In the genomic region with DNA sequence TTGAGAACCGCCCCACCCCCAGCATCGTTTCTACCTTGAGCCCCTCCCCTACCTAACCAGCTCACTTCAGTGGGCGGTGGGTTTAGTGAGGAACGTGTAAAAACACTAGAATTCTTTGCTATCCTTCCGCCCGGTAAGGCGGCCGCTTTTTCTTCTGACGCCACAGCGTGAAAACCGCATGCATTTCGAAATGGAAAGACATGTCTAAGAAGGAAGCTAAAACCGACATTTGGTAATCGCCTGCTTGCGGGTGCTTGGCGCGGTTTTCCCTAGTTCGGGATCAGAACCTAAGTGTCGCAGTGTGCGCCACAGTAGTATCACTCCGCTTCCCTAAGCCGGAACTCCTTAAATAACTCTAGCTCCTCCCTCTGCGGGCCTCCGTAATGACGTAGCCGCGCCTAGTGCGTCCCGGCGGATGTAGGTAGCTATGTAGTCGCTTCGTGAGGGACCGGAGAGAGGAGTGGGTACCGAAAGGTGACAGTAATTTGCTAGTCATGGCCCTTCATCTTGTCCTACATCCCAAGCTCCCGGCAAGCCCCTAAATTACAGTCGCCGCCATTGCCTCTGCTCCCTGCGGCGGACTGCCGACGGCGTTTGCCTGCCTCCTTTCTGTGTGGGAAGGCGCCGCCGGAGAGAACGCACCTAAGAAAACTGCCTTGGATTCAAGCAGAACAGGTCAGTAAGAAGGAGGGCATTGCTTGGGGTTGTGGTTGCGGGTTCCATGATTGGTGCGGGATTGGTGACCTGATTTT, we compare ENCODE assay signal across 8 mouse cellular contexts. TPM values are rescaled to one million over a fixed set of nuclear protein-coding genes. Genes with fewer than 3 reads are reported as not detected.
DNase-seq lines count a peak whose midpoint lies in the region; ATAC-seq lines count a peak whose summit lies in the region.

A gene (plus strand): TSS at position 430 of the 752 bp plus-strand sequence.
A gene (plus strand): TSS at position 430 of the 752 bp plus-strand sequence.

- ATAC-seq in megakaryocyte progenitor cell, adult 5-6 weeks (replicated peaks; ENCODE audit: poor library complexity) = peak; percentile 99

- DNase-seq in adipocyte (ENCODE audit: low spot score) = peak; percentile 89
- peak; percentile 94 for DNase-seq in embryo, embryonic 10 days (ENCODE audit: low spot score)
- peak; percentile 73 for DNase-seq in gastrocnemius, postnatal 10 days
- peak; percentile 93 for DNase-seq in induced T-regulatory cell, adult 2 months (ENCODE audit: low read depth)
- peak; percentile 79 to 91 for DNase-seq in left cerebral cortex, adult 9 months (ENCODE audit: low spot score in 2 of 2)
- peak; percentile 80 for DNase-seq in right cerebral cortex, postnatal 14 days
- peak; percentile 78 to 83 for DNase-seq in urinary bladder, postnatal 36 days (ENCODE audit: low spot score in 2 of 2)

RNA-seq across cellular contexts. Expression of the first gene that starts in this region (rescaled TPM):
- total RNA-seq in gastrocnemius, postnatal 10 days (2021) = 1 to 10 TPM; 4.4 to 6.3 TPM
- total RNA-seq in megakaryocyte progenitor cell, adult 5-6 weeks (2015) = 10.7 and 11.3 TPM in 2 replicates
- total RNA-seq in megakaryocyte progenitor cell, adult 5-6 weeks (2017) = 6.7 and 7.6 TPM in 2 replicates

RNA-seq across cellular contexts. Expression of the second gene that starts in this region (rescaled TPM):
- 10 to 100 TPM; 22.0 to 29.1 TPM for total RNA-seq in gastrocnemius, postnatal 10 days (2021)
- total RNA-seq in megakaryocyte progenitor cell, adult 5-6 weeks (2015) = 13.5 and 19.9 TPM in 2 replicates
- 21.0 and 32.2 TPM in 2 replicates for total RNA-seq in megakaryocyte progenitor cell, adult 5-6 weeks (2017)

Comparison
In these comparisons a context has a peak if more than half of its experiments do, and no peak if none do; other contexts are left out.
1. Peak in every context shown above with its lines: DNase-seq and ATAC-seq.